Mouse (Mus musculus) hindbrain, embryonic 12.5 days (tissue): ENCODE measurements around the gene Vmn1r195. TPM values are rescaled to one million over a fixed set of nuclear protein-coding genes. Genes with fewer than 3 reads are reported as not detected.

ENCODE experiments used
- polyA plus RNA-seq: library from polyadenylated mRNA; unstranded; fragments of >200 nt; fragmentation: Nextera tagmentation; extraction: Ambion mirVana; gene quantifications from 2 replicates; pipeline ENCODE4 v1.2.1, GENCODE M21; 2016

Gene Vmn1r195
- polyA plus RNA-seq, 1 experiment from 2014 or later = not detected

Other genes with a start within 250 kb of the Vmn1r195 start
- 17.9 TPM in 1 of 2 replicates, not detected in the other for gene Hist1h2ah, start 235.0 kb upstream of the Vmn1r195 start, polyA plus RNA-seq
- 5.5 and 9.1 TPM in 2 replicates for gene Hist1h2bk, start 234.7 kb upstream of the Vmn1r195 start, polyA plus RNA-seq
- 18.2 and 20.9 TPM in 2 replicates for gene Hist1h4i, start 229.2 kb upstream of the Vmn1r195 start, polyA plus RNA-seq
- gene Hist1h2ag, start 227.6 kb upstream of the Vmn1r195 start, polyA plus RNA-seq = 52.7 and 56.3 TPM in 2 replicates
- gene Hist1h2bj, start 227.3 kb upstream of the Vmn1r195 start, polyA plus RNA-seq = 7.2 and 11.9 TPM in 2 replicates
- gene Vmn1r188, start 186.1 kb upstream of the Vmn1r195 start, polyA plus RNA-seq = not detected in 2 replicates
- not detected in 2 replicates for gene Vmn1r189, start 164.7 kb upstream of the Vmn1r195 start, polyA plus RNA-seq
- gene Vmn1r191, start 86.6 kb upstream of the Vmn1r195 start, polyA plus RNA-seq = not detected in 2 replicates
- gene Vmn1r192, start 79.4 kb upstream of the Vmn1r195 start, polyA plus RNA-seq = not detected in 2 replicates
- not detected in 2 replicates for gene Vmn1r193, start 47.4 kb upstream of the Vmn1r195 start, polyA plus RNA-seq
- not detected in 2 replicates for gene Vmn1r194, start 26.3 kb upstream of the Vmn1r195 start, polyA plus RNA-seq
- gene Vmn1r196, start 19.4 kb downstream of the Vmn1r195 start, polyA plus RNA-seq = not detected in 2 replicates
- not detected in 2 replicates for gene Vmn1r197, start 54.1 kb downstream of the Vmn1r195 start, polyA plus RNA-seq
- gene Vmn1r198, start 79.8 kb downstream of the Vmn1r195 start, polyA plus RNA-seq = not detected in 2 replicates
- gene Vmn1r199, start 109.3 kb downstream of the Vmn1r195 start, polyA plus RNA-seq = not detected in 2 replicates
- not detected in 2 replicates for gene Vmn1r200, start 119.9 kb downstream of the Vmn1r195 start, polyA plus RNA-seq
- gene Vmn1r201, start 201.4 kb downstream of the Vmn1r195 start, polyA plus RNA-seq = not detected in 2 replicates
- gene Vmn1r202, start 234.9 kb downstream of the Vmn1r195 start, polyA plus RNA-seq = not detected in 2 replicates
- gene Vmn1r203, start 247.6 kb downstream of the Vmn1r195 start, polyA plus RNA-seq = not detected in 2 replicates